Comparison of ENCODE assay signal across 12 mouse cellular contexts in genomic region chr1:58079689-58080088, GRCm38 (mm10). TPM values are rescaled to one million over a fixed set of nuclear protein-coding genes. Genes with fewer than 3 reads are reported as not detected.
DNase-seq lines count a peak whose midpoint lies in the region; ATAC-seq and TF ChIP-seq lines count a peak whose summit lies in the region.
"Had no signal": no experiment of that assay in that cellular context is flagged by ENCODE, and none has a peak within 500 bp of the region (broad histone marks: within the 10 kb centered on the region; RNA-seq: fewer than 3 reads in every experiment).

No protein-coding gene starts in this region.

- H3K9me3 ChIP-seq in heart, postnatal 0 days (replicated peaks; ENCODE audit: control insufficient read depth, low read length) = no peaks in the 10 kb centered on the region
- H3K9me3 ChIP-seq in midbrain, embryonic 11.5 days (ENCODE audit: control insufficient read depth, low read length) = no peaks in the 10 kb centered on the region
- no peaks in the 10 kb centered on the region for H3K9me3 ChIP-seq in midbrain, embryonic 15.5 days
- H3K9me3 ChIP-seq: lung, embryonic 15.5 days had no signal

- in situ Hi-C loops in Patski (cut with MboI; ENCODE audit: low pct_unique_long_range_greater_than_20kb) = no loop called here

- H3K4me3 ChIP-seq in heart, postnatal 0 days (ENCODE audit: low read depth, low read length) = no peak overlapping the region
- H3K4me3 ChIP-seq in midbrain, embryonic 11.5 days (ENCODE audit: low read depth, low read length) = no peak overlapping the region
- no peak overlapping the region for H3K4me3 ChIP-seq in midbrain, embryonic 15.5 days
- H3K4me3 ChIP-seq: lung, embryonic 15.5 days had no signal

- no peak for DNase-seq in heart, postnatal 0 days (ENCODE audit: low spot score)
- DNase-seq in heart, postnatal 25 days (ENCODE audit: low spot score) = no peak
- DNase-seq in midbrain, embryonic 11.5 days (ENCODE audit: low spot score, missing footprints) = peak; percentile 37
- DNase-seq in Patski (ENCODE audit: low read depth, low spot score) = no peak
- DNase-seq in layer of hippocampus, postnatal 25 days (ENCODE audit: extremely low spot score in 1 of 2, low spot score in 1 of 2) = no peak
- DNase-seq: gastrocnemius, postnatal 14 days; kidney, postnatal 10 days; thymus, adult 18-20 months had no signal

- no peaks in the 10 kb centered on the region for H3K4me1 ChIP-seq in heart, postnatal 0 days (ENCODE audit: control insufficient read depth, insufficient read depth)
- H3K4me1 ChIP-seq in midbrain, embryonic 11.5 days (ENCODE audit: control insufficient read depth, insufficient read depth, low read length) = no peaks in the 10 kb centered on the region
- no peaks in the 10 kb centered on the region for H3K4me1 ChIP-seq in midbrain, embryonic 15.5 days
- H3K4me1 ChIP-seq: lung, embryonic 15.5 days had no signal

- ATAC-seq in heart, postnatal 0 days (ENCODE audit: insufficient read depth, low read depth) = no peak
- ATAC-seq in midbrain, embryonic 11.5 days (ENCODE audit: low FRiP score) = no peak
- ATAC-seq in midbrain, embryonic 15.5 days (replicated peaks) = no peak
- no peak for ATAC-seq in Patski
- peak; percentile 52; the same call in 1 of the 2 replicates for ATAC-seq in megakaryocyte progenitor cell, adult 5-6 weeks (replicated peaks; ENCODE audit: poor library complexity)

- WGBS in heart, postnatal 0 days = 82% methylated on average over 5 of the region's 5 CpGs
- WGBS in midbrain, embryonic 11.5 days = 93% methylated on average over 5 of the region's 5 CpGs
- WGBS in midbrain, embryonic 15.5 days = 93% methylated on average over 5 of the region's 5 CpGs

- no peak overlapping the region for H3K27ac ChIP-seq in heart, postnatal 0 days (ENCODE audit: low read depth)
- no peak overlapping the region for H3K27ac ChIP-seq in midbrain, embryonic 11.5 days (ENCODE audit: low read depth, low read length)
- no peak overlapping the region for H3K27ac ChIP-seq in midbrain, embryonic 15.5 days
- H3K27ac ChIP-seq: lung, embryonic 15.5 days had no signal

- intact Hi-C loops in heart, postnatal 25 days (cut with DNase I) = no loop called here

- no peak overlapping the region for H3K9ac ChIP-seq in heart, postnatal 0 days (replicated peaks; ENCODE audit: low read depth, low read length)
- H3K9ac ChIP-seq in midbrain, embryonic 11.5 days (ENCODE audit: low read length) = no peak overlapping the region
- H3K9ac ChIP-seq in midbrain, embryonic 15.5 days = no peak overlapping the region
- H3K9ac ChIP-seq: lung, embryonic 15.5 days had no signal

- CTCF ChIA-PET in Patski (lab: Charles Lee) = interaction anchor here (1.6 kb wide), 1 partner anchor 10 kb away, joined by 5 read pairs; no protein-coding TSS in a partner anchor

- POLR2A ChIA-PET in Patski (lab: Charles Lee) = interaction anchor here (0.6 kb wide), 1 partner anchor 66 kb away, joined by 3 read pairs; no protein-coding TSS in a partner anchor

- H3K27me3 ChIP-seq in heart, postnatal 0 days (ENCODE audit: control insufficient read depth, insufficient read depth, low read length) = no peaks in the 10 kb centered on the region
- H3K27me3 ChIP-seq in midbrain, embryonic 11.5 days (ENCODE audit: control insufficient read depth, insufficient read depth, low read length) = no peaks in the 10 kb centered on the region
- no peaks in the 10 kb centered on the region for H3K27me3 ChIP-seq in midbrain, embryonic 15.5 days (replicated peaks)
- no peaks in the 10 kb centered on the region for H3K27me3 ChIP-seq in Patski
- H3K27me3 ChIP-seq: lung, embryonic 15.5 days had no signal

- H3K36me3 ChIP-seq in heart, postnatal 0 days (replicated peaks; ENCODE audit: control insufficient read depth, insufficient read depth, low read length) = no peaks in the 10 kb centered on the region
- H3K36me3 ChIP-seq in midbrain, embryonic 11.5 days (ENCODE audit: control insufficient read depth, insufficient read depth, low read length) = no peaks in the 10 kb centered on the region
- no peaks in the 10 kb centered on the region for H3K36me3 ChIP-seq in midbrain, embryonic 15.5 days (replicated peaks)
- H3K36me3 ChIP-seq: lung, embryonic 15.5 days had no signal

- peak; percentile 46 for TF ChIP-seq CTCF in heart, postnatal 0 days (IDR thresholded peaks at IDR 0.05; ENCODE audit: low read depth)
- peak; percentile 59 for TF ChIP-seq CTCF in Patski (IDR thresholded peaks at IDR 0.05)

- H3K4me2 ChIP-seq in heart, postnatal 0 days (ENCODE audit: low read depth, low read length) = no peak overlapping the region
- H3K4me2 ChIP-seq in midbrain, embryonic 11.5 days = no peak overlapping the region
- H3K4me2 ChIP-seq in midbrain, embryonic 15.5 days = no peak overlapping the region
- H3K4me2 ChIP-seq: lung, embryonic 15.5 days had no signal

- no peak for TF ChIP-seq EP300 in heart, postnatal 0 days (IDR thresholded peaks at IDR 0.05; ENCODE audit: low read depth)

RNA-seq across cellular contexts. Expression of gene Aox3, which starts 33.2 kb away (rescaled TPM):
- total RNA-seq in heart, postnatal 0 days (2014; rRNA removed; ENCODE audit: low replicate concordance) = not detected in 2 replicates
- polyA plus RNA-seq in heart, postnatal 0 days (2015; fragmentation: Nextera tagmentation; extraction: Ambion mirVana) = 0.12 and 0.54 TPM in 2 replicates
- under 1 TPM; 0.70 to 0.73 TPM for total RNA-seq in heart, postnatal 25 days (2021)
- polyA plus RNA-seq in midbrain, embryonic 11.5 days (2014; fragmentation: Nextera tagmentation; extraction: Ambion mirVana) = 0.07 and 0.08 TPM in 2 replicates
- 0.34 and 0.93 TPM in 2 replicates for polyA plus RNA-seq in midbrain, embryonic 15.5 days (2015; fragmentation: Nextera tagmentation; extraction: Ambion mirVana)
- polyA plus RNA-seq in Patski (2021) = 0.10 TPM
- not detected in 2 replicates for total RNA-seq in megakaryocyte progenitor cell, adult 5-6 weeks (2015)
- not detected in 2 replicates for total RNA-seq in megakaryocyte progenitor cell, adult 5-6 weeks (2017)
- 1 to 10 TPM; 2.1 to 2.5 TPM for total RNA-seq in layer of hippocampus, postnatal 25 days (2021)
- total RNA-seq: hematopoietic stem cell, adult 5-6 weeks had no signal

RNA-seq across cellular contexts. Expression of gene Aox1, which starts 50.0 kb away (rescaled TPM):
- 1.6 and 2.4 TPM in 2 replicates for total RNA-seq in heart, postnatal 0 days (2014; rRNA removed; ENCODE audit: low replicate concordance)
- 1.1 and 1.2 TPM in 2 replicates for polyA plus RNA-seq in heart, postnatal 0 days (2015; fragmentation: Nextera tagmentation; extraction: Ambion mirVana)
- total RNA-seq in heart, postnatal 25 days (2021) = 1 to 10 TPM; 6.3 to 6.5 TPM
- polyA plus RNA-seq in midbrain, embryonic 11.5 days (2014; fragmentation: Nextera tagmentation; extraction: Ambion mirVana) = 0.15 and 0.18 TPM in 2 replicates
- polyA plus RNA-seq in midbrain, embryonic 15.5 days (2015; fragmentation: Nextera tagmentation; extraction: Ambion mirVana) = 0.20 and 0.26 TPM in 2 replicates
- polyA plus RNA-seq in Patski (2021) = 12.8 TPM
- not detected in 2 replicates for total RNA-seq in megakaryocyte progenitor cell, adult 5-6 weeks (2015)
- total RNA-seq in megakaryocyte progenitor cell, adult 5-6 weeks (2017) = not detected in 2 replicates
- 1 to 10 TPM; 3.0 to 3.9 TPM for total RNA-seq in layer of hippocampus, postnatal 25 days (2021)
- total RNA-seq: hematopoietic stem cell, adult 5-6 weeks had no signal
